Mouse (Mus musculus) pancreas, adult 10 weeks (tissue): ENCODE measurements around the gene Gm15294. TPM values are rescaled to one million over a fixed set of nuclear protein-coding genes. Genes with fewer than 3 reads are reported as not detected.

Experiments used
- polyA plus RNA-seq: library from polyadenylated mRNA; stranded (reverse); fragments of 350-450 nt; fragmentation: Illumina TruSeq; extraction: RNeasy Lipid Tissue Mini Kit (QIAGEN cat#74804); gene quantifications from one replicate; pipeline ENCODE4 v1.2.3, GENCODE M21; 2015; ENCODE audit warnings: low read depth, low replicate concordance; ENCODE audit not compliant: insufficient read depth

The Gm15294 gene
- not detected for polyA plus RNA-seq

DNA sequence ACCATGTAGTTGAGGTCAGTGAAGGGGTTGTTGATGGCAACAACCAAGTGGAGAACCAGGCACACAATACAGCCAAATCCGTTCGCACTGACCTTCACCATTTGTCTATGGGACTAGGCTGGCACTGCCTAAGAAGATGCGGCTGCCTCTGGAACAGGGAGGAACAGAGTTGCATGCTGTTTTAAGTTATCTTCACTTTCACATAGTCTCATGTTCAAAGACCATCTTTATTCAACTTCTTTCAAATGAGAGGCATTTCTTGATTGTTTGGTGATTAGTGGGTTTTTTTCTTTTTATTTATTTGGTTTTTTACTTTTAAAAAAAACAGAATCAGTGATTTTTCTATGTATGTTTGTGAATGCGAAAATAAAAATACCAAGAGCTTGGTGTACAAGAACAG, at the start of gene Gm15294:
Gene Gm15294 (minus strand): TSS at position 101 of the 400 bp plus-strand sequence.

Other genes with a start within 250 kb of the Gm15294 start
- not detected for gene Irs4, start 150.0 kb downstream of the Gm15294 start, polyA plus RNA-seq